ENCODE assay signal across 10 mouse cellular contexts in the genomic region with DNA sequence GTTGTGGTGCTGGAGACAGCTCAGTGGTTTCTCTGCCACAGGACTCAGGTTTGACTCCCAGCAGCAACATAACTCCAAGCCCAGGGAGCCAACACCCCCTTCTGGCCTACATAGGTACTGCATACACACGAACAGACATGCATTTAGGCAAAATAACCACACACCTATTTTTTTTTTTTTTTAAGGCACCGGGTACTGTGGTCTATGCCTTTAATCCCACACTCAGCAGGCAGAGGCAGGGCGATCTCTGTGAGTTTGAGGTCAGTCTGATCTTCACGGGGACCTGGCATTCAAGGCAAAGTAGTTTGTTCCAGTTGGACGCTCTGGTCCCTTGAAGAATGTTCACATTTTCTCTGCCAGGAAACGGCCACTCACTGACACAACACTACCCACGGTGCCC. TPM values are rescaled to one million over a fixed set of nuclear protein-coding genes. Genes with fewer than 3 reads are reported as not detected.
DNase-seq lines count a peak whose midpoint lies in the region; ATAC-seq and TF ChIP-seq lines count a peak whose summit lies in the region.
"Had no signal": no experiment of that assay in that cellular context is flagged by ENCODE, and none has a peak within 500 bp of the region (broad histone marks: within the 10 kb centered on the region; RNA-seq: fewer than 3 reads in every experiment).

No protein-coding gene starts in this region.

- no peak overlapping the region for H3K9ac ChIP-seq in hindbrain, embryonic 16.5 days (ENCODE audit: low read depth, low read length)
- H3K9ac ChIP-seq: embryonic facial prominence, embryonic 12.5 days; limb, embryonic 12.5 days had no signal

- WGBS in hindbrain, embryonic 10.5 days, result 77% methylated on average over 7 of the region's 7 CpGs
- WGBS in hindbrain, embryonic 16.5 days, result 75% methylated on average over 7 of the region's 7 CpGs

- no peak for TF ChIP-seq POLR2A in bone marrow macrophage, adult 2 months (IDR thresholded peaks at IDR 0.05; ENCODE audit: borderline replicate concordance, low read depth, low read length)

- no peak for ATAC-seq in hindbrain, embryonic 16.5 days
- ATAC-seq in frontal cortex, adult (ENCODE audit: low TSS enrichment), result no peak

- H3K4me3 ChIP-seq in hindbrain, embryonic 10.5 days, result no peak overlapping the region
- no peak overlapping the region for H3K4me3 ChIP-seq in hindbrain, embryonic 16.5 days (ENCODE audit: low read length)
- H3K4me3 ChIP-seq in bone marrow macrophage, adult 2 months (ENCODE audit: insufficient read depth, low read length), result no peak overlapping the region
- H3K4me3 ChIP-seq: embryonic facial prominence, embryonic 12.5 days; limb, embryonic 12.5 days had no signal

- DNase-seq in hindbrain, embryonic 10.5 days (ENCODE audit: low spot score), result peak; percentile 25
- peak; percentile 64 for DNase-seq in CD4-positive helper T cell, adult 2 months (ENCODE audit: low read depth, low spot score)
- DNase-seq in lung, postnatal 14 days, result peak; percentile 26
- DNase-seq in layer of hippocampus, adult 8-10 months (ENCODE audit: low spot score in 2 of 2), result no peak
- no peak for DNase-seq in MN1 (ENCODE audit: low spot score)

- no peaks in the 10 kb centered on the region for H3K9me3 ChIP-seq in hindbrain, embryonic 10.5 days
- H3K9me3 ChIP-seq in hindbrain, embryonic 16.5 days (ENCODE audit: control insufficient read depth, low read length), result no peaks in the 10 kb centered on the region
- H3K9me3 ChIP-seq: embryonic facial prominence, embryonic 12.5 days; limb, embryonic 12.5 days had no signal

- H3K27me3 ChIP-seq in hindbrain, embryonic 10.5 days (ENCODE audit: insufficient read depth, poor library complexity, severe bottlenecking), result no peaks in the 10 kb centered on the region
- no peaks in the 10 kb centered on the region for H3K27me3 ChIP-seq in hindbrain, embryonic 16.5 days (replicated peaks; ENCODE audit: control insufficient read depth, insufficient read depth, low read length)
- H3K27me3 ChIP-seq: embryonic facial prominence, embryonic 12.5 days; limb, embryonic 12.5 days had no signal

- H3K4me2 ChIP-seq in hindbrain, embryonic 16.5 days (ENCODE audit: low read length), result no peak overlapping the region
- H3K4me2 ChIP-seq: embryonic facial prominence, embryonic 12.5 days; limb, embryonic 12.5 days had no signal

- no peaks in the 10 kb centered on the region for H3K36me3 ChIP-seq in hindbrain, embryonic 10.5 days
- H3K36me3 ChIP-seq in hindbrain, embryonic 16.5 days (ENCODE audit: control insufficient read depth, insufficient read depth, low read length), result no peaks in the 10 kb centered on the region
- H3K36me3 ChIP-seq: embryonic facial prominence, embryonic 12.5 days; limb, embryonic 12.5 days had no signal

- TF ChIP-seq CTCF in bone marrow macrophage, adult 2 months (IDR thresholded peaks at IDR 0.05; ENCODE audit: low read depth, low read length), result peak; percentile 28; the same call in 1 of the 2 replicates

- H3K27ac ChIP-seq in hindbrain, embryonic 10.5 days, result no peak overlapping the region
- no peak overlapping the region for H3K27ac ChIP-seq in hindbrain, embryonic 16.5 days (ENCODE audit: low read depth, low read length)
- no peak overlapping the region for H3K27ac ChIP-seq in bone marrow macrophage, adult 2 months (ENCODE audit: insufficient read depth, low read depth, low read length)
- H3K27ac ChIP-seq: embryonic facial prominence, embryonic 12.5 days; limb, embryonic 12.5 days had no signal

- H3K4me1 ChIP-seq in hindbrain, embryonic 10.5 days (replicated peaks), result peaks cover 23% of the 10 kb centered on the region
- H3K4me1 ChIP-seq in hindbrain, embryonic 16.5 days (ENCODE audit: control insufficient read depth, insufficient read depth, low read depth, low read length), result peaks cover 11% of the 10 kb centered on the region
- H3K4me1 ChIP-seq in bone marrow macrophage, adult 2 months (ENCODE audit: control insufficient read depth, insufficient read depth, low read length), result peaks cover 12% of the 10 kb centered on the region

RNA-seq across cellular contexts. Expression of a gene that starts 2.2 kb away (rescaled TPM):
- polyA plus RNA-seq in hindbrain, embryonic 10.5 days (2016; fragmentation: Nextera tagmentation; extraction: Ambion mirVana), result 9.0 and 11.4 TPM in 2 replicates
- polyA plus RNA-seq in hindbrain, embryonic 16.5 days (2015; fragmentation: Nextera tagmentation; extraction: Ambion mirVana), result 14.8 and 15.2 TPM in 2 replicates
- 3.5 and 3.9 TPM in 2 replicates for polyA plus RNA-seq in bone marrow macrophage, adult 2 months (2012; ENCODE audit: insufficient read depth, insufficient read length, missing spikeins)
- total RNA-seq in layer of hippocampus, adult 8-10 months (2022), result 10 to 100 TPM; 15.6 to 19.9 (median 16.9) TPM

RNA-seq across cellular contexts. Expression of a gene that starts 25.2 kb away (rescaled TPM):
- 79.7 and 87.6 TPM in 2 replicates for polyA plus RNA-seq in hindbrain, embryonic 10.5 days (2016; fragmentation: Nextera tagmentation; extraction: Ambion mirVana)
- 71.2 and 72.4 TPM in 2 replicates for polyA plus RNA-seq in hindbrain, embryonic 16.5 days (2015; fragmentation: Nextera tagmentation; extraction: Ambion mirVana)
- polyA plus RNA-seq in bone marrow macrophage, adult 2 months (2012; ENCODE audit: insufficient read depth, insufficient read length, missing spikeins), result 12.5 and 12.9 TPM in 2 replicates
- total RNA-seq in layer of hippocampus, adult 8-10 months (2022), result 10 to 100 TPM; 32.9 to 40.2 (median 35.2) TPM

RNA-seq across cellular contexts. Expression of a gene that starts 32.1 kb away (rescaled TPM):
- polyA plus RNA-seq in hindbrain, embryonic 10.5 days (2016; fragmentation: Nextera tagmentation; extraction: Ambion mirVana), result 15.9 and 17.5 TPM in 2 replicates
- 24.0 and 29.2 TPM in 2 replicates for polyA plus RNA-seq in hindbrain, embryonic 16.5 days (2015; fragmentation: Nextera tagmentation; extraction: Ambion mirVana)
- 5.4 and 6.4 TPM in 2 replicates for polyA plus RNA-seq in bone marrow macrophage, adult 2 months (2012; ENCODE audit: insufficient read depth, insufficient read length, missing spikeins)
- 10 to 100 TPM; 18.7 to 28.3 (median 21.4) TPM for total RNA-seq in layer of hippocampus, adult 8-10 months (2022)

RNA-seq across cellular contexts. Expression of a gene that starts 34.1 kb away (rescaled TPM):
- 38.3 and 43.4 TPM in 2 replicates for polyA plus RNA-seq in hindbrain, embryonic 10.5 days (2016; fragmentation: Nextera tagmentation; extraction: Ambion mirVana)
- 53.6 and 56.9 TPM in 2 replicates for polyA plus RNA-seq in hindbrain, embryonic 16.5 days (2015; fragmentation: Nextera tagmentation; extraction: Ambion mirVana)
- 17.0 and 18.9 TPM in 2 replicates for polyA plus RNA-seq in bone marrow macrophage, adult 2 months (2012; ENCODE audit: insufficient read depth, insufficient read length, missing spikeins)
- total RNA-seq in layer of hippocampus, adult 8-10 months (2022), result 10 to 100 TPM; 54.5 to 70.6 (median 60.3) TPM

RNA-seq across cellular contexts. Expression of a gene that starts 36.9 kb away (rescaled TPM):
- 0.10 TPM in 1 of 2 replicates, not detected in the other for polyA plus RNA-seq in hindbrain, embryonic 10.5 days (2016; fragmentation: Nextera tagmentation; extraction: Ambion mirVana)
- polyA plus RNA-seq in hindbrain, embryonic 16.5 days (2015; fragmentation: Nextera tagmentation; extraction: Ambion mirVana), result 0.15 and 0.16 TPM in 2 replicates
- 0.91 and 1.6 TPM in 2 replicates for polyA plus RNA-seq in bone marrow macrophage, adult 2 months (2012; ENCODE audit: insufficient read depth, insufficient read length, missing spikeins)
- 10 to 100 TPM in 2 of 4 experiments, 1 to 10 TPM in 2; 6.7 to 11.6 (median 9.9) TPM for total RNA-seq in layer of hippocampus, adult 8-10 months (2022)
- polyA plus RNA-seq: limb, embryonic 12.5 days had no signal

Comparison
In these comparisons a context has a peak if more than half of its experiments do, and no peak if none do; other contexts are left out.
1. DNase-seq: peak in hindbrain, embryonic 10.5 days (single experiment), CD4-positive helper T cell, adult 2 months (single experiment) and lung, postnatal 14 days (single experiment); none in layer of hippocampus, adult 8-10 months (0 of 2) and MN1 (single experiment).